Mouse (Mus musculus) lung, postnatal 25 days (tissue): ENCODE data around the gene Il11.

Source experiments
- DNase-seq: peaks from one replicate; pipeline ENCODE4 v3.0.0; 2022; ENCODE audit warnings: low spot score

Il11 gene

DNA sequence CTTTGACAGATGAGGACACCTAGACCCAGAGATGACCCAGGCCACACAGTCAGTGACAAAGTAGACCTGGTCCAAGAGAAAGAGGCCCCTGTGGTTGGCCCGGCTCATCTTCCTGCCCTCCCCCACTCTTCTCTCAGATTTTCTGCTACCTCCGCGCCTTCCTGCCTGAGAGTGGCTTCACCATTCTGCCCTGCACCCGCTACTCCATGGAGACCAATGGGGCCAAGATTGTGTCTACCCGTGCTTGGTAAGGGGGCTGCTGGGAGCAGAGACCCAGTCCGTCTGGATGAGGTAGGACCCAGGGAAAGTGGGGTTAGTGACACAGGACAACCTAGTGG, 40.2 kb downstream of the Il11 start:
- DNase-seq, result no peak

DNA sequence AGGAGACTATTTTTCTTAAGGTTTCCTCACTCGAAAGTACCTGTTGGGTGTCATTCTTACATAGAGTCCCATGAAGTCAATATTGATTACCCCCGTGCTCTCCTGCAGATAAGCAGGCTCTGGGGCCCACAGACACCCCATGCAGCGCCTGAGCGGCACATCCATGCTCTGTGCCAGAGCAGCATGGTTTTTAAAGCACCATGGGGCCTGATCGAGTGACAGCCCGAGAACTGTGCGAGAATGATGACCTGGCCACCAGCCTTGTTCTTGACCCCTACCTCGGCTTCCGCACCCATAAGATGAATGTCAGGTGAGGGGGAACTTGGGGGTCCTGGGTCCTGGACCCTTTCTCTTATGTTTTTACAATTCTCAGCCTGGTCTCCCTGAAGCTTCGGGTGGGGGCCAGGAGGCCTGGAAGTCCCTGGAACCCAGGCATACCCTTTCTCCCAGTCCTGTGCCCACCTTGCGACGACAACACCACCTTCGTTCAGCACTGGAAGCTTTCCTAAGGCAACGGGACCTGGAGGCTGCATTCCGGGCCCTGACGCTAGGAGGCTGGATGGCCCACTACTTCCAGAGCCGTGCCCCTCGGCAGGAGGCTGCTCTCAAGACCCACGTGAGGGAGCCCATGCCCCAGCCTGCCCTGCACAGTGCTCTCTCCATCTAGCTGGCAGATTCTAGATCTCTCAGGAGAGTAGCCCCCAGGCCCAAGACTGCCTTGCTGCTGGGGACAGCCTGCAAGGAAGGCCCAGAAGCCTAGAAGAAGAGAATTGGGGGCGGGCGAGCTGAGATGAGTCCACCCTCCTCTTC, 40.8 kb downstream of the Il11 start:
- no peak for DNase-seq

DNA sequence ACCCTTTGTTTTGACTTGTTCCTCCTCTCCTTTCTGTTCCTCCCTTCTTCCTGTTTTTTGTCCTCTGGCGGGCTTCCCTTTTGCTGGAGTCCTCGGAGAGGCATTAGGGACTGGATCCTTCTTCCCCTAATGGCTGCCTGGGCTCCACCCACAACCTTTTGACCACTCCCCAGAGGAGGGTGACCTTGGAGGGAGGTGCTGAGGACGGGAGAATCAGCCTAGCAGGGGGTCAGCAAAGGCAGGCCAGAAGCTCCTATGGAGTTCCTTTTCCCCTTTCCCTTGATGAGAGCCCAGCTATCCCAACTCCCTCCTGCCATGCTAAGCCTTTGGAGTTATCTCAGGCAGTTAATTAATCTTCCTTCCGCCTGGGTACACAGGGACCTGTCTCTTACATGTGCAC, 41.5 kb downstream of the Il11 start:
- DNase-seq, result peak; percentile 63

DNA sequence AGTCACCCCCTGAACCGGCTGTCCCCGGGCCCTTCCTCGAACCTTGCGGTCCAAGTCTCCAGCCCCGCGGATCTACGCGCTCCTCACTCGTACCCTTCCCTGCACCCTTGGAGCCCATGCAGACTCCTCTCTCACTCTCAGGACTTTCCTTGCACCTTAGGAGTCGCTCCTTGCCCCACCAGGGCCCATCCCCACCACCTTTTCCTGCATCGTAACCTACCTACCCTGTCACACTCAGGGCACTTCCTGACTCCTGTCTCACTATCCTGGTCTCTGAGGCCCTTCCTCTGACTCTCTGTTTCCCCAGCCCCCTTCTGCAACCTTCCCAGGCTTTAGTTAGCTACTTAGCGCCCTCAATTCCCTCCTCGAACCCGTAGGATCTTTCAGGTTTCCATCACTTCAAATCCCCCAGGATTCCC, 42.3 kb downstream of the Il11 start:
- no peak for DNase-seq

DNA sequence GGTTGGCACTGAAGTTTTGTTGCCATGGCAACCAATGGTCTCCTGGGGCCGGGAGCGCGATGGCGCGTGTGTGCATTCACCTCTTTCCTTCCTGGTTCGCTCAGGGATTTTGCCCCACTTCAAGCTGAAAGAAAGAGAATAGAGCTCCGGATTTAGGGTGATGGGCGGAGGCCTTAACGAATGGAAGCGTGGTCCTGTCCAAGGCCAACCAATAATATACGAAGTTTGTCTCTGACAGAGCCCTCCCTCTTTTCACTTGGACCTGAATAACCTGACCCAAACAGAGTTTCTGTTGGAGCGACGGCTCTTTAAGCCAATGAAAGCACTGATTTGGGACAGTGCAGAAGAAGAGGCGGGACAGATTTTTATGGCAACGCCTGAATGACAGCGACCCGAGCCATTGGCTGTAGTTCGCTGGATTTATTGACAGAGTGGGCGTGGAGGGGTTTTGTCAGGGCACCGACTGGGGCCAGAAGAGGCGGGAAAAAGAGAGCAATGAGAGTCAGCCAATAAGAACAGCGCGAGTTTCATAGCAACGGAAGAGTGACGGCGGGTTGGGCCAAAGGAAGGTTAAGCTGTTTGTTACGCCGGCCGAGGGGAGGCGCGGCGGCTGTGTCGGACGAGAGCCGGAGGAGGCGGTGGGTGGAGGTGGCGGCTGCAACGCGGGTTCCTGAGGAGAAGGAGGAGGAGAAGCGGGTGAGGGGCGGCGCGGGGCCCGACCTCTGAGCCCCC, 42.9 kb downstream of the Il11 start, which contains the start of gene Kmt5c:
Gene Kmt5c, plus strand, starts transcription at position 572 of the 732 bp plus-strand sequence.
- DNase-seq, result peak; percentile 100

- no peak for DNase-seq
Observed at GRCm38 (mm10) chr7:4739041-4739543, 43.6 kb downstream of the Il11 start.

DNA sequence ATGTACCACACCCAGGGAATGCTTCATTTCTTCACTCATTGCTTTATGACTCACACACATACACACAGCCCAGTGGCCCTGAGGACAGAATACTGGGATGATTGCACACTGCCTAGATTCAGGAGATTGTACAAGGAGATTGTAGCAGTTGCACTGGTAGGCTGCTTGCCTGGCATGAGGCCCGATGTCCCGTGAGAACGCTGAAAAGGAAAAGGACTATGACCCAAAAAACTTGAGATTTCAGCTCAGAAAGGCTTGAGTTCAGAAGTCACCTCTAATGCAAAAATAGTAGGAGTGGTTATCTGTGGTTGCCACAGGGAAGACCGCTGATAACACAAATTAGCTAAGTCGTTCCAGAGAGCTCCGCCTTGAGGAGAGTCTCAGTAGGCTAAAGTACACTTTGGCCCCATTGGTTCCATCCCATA, 49.7 kb downstream of the Il11 start:
- DNase-seq, result no peak

- no peak for DNase-seq
Observed at GRCm38 (mm10) chr7:4731090-4731489, 51.6 kb downstream of the Il11 start.

DNA sequence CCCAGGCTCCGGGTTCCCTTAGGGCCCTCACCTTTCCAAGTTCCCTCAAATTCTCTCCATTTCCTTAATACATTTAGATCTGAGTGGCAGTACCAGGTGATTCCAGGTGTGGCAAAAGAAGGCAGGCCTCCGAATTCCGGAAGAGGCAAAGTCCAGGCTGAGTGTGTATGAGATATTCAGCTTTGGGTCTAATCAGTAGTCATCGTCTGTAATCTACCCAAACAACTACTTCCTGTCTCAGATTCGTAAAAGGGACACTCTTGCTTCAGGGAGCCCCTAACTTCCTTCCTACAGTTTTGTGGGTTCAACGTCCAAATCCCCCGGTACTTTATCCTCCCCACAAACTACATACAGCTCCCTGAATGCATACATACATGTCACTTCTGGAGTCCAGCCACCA, 57.5 kb downstream of the Il11 start, which contains the start of gene Tmem150b:
Gene Tmem150b, minus strand, starts transcription at position 81 of the 400 bp plus-strand sequence.
- DNase-seq, result no peak

GRCm38 (mm10) chr7:4724359-4724758, 58.3 kb downstream of the Il11 start:
- peak; percentile 61 for DNase-seq

GRCm38 (mm10) chr7:4723508-4723907, 59.2 kb downstream of the Il11 start:
- peak; percentile 21 for DNase-seq
